Mouse (Mus musculus) CH12.LX (cell line): ENCODE measurements around the gene Taf4.

ENCODE experiments used
- E2F4 ChIP-seq: IDR thresholded peaks from 2 replicates; pipeline ENCODE4 v1.6.1; 2011; ENCODE audit warnings: low read depth, low read length, improper control_type of control experiment; ENCODE audit not compliant: insufficient replicate concordance
- POLR2A ChIP-seq: IDR thresholded peaks from 2 replicates; pipeline ENCODE4 v1.6.1; 2011; ENCODE audit warnings: low read depth, mild to moderate bottlenecking, improper control_type of control experiment, low read length

- TF ChIP-seq E2F4 (no peak), POLR2A (no peak)
Measured at GRCm38 (mm10) chr2:180017632-180018031, 41.2 kb upstream of the Taf4 start.
